Mouse (Mus musculus): ENCODE results near the gene Slc26a1. TPM values are rescaled to one million over a fixed set of nuclear protein-coding genes. Genes with fewer than 3 reads are reported as not detected.

The Slc26a1 gene
- polyA plus RNA-seq, 1 experiment = 0.89 TPM

- TF ChIP-seq GATA1 (IDR thresholded peaks at IDR 0.05; ENCODE audit: low read length) = no peak
These were observed 4.6 kb downstream of the Slc26a1 start for GRCm38 (mm10) chr5:108670785-108671184.

GRCm38 (mm10) chr5:108669986-108670385 lies 5.4 kb downstream of the Slc26a1 start:
- no peak for TF ChIP-seq GATA1 (IDR thresholded peaks at IDR 0.05; ENCODE audit: low read length)

- no peak for TF ChIP-seq GATA1 (IDR thresholded peaks at IDR 0.05; ENCODE audit: low read length)
These were observed 6.1 kb downstream of the Slc26a1 start, which contains the start of gene Dgkq for GRCm38 (mm10) chr5:108668977-108669936. Gene Dgkq (minus strand): TSS chr5:108669672.

- TF ChIP-seq GATA1 (IDR thresholded peaks at IDR 0.05; ENCODE audit: low read length) = no peak
These were observed 6.9 kb downstream of the Slc26a1 start for GRCm38 (mm10) chr5:108668387-108668932.

- no peak for TF ChIP-seq GATA1 (IDR thresholded peaks at IDR 0.05; ENCODE audit: low read length)
These were observed 8.0 kb downstream of the Slc26a1 start for GRCm38 (mm10) chr5:108667370-108667769.

GRCm38 (mm10) chr5:108665066-108665465 lies 10.3 kb downstream of the Slc26a1 start:
- TF ChIP-seq GATA1 (IDR thresholded peaks at IDR 0.05; ENCODE audit: low read length) = no peak

GRCm38 (mm10) chr5:108662772-108663171 lies 12.6 kb downstream of the Slc26a1 start:
- TF ChIP-seq GATA1 (IDR thresholded peaks at IDR 0.05; ENCODE audit: low read length) = no peak

GRCm38 (mm10) chr5:108660632-108661268 lies 14.6 kb downstream of the Slc26a1 start:
- TF ChIP-seq GATA1 (IDR thresholded peaks at IDR 0.05; ENCODE audit: low read length) = no peak

- TF ChIP-seq GATA1 (IDR thresholded peaks at IDR 0.05; ENCODE audit: low read length) = no peak
These were observed 15.4 kb downstream of the Slc26a1 start, which contains the start of gene Idua for GRCm38 (mm10) chr5:108659698-108660631. Gene Idua (plus strand): TSS chr5:108660331.

- TF ChIP-seq GATA1 (IDR thresholded peaks at IDR 0.05; ENCODE audit: low read length) = no peak
These were observed 16.8 kb downstream of the Slc26a1 start for GRCm38 (mm10) chr5:108658611-108659010.

GRCm38 (mm10) chr5:108657406-108657805 lies 18.0 kb downstream of the Slc26a1 start:
- no peak for TF ChIP-seq GATA1 (IDR thresholded peaks at IDR 0.05; ENCODE audit: low read length)

GRCm38 (mm10) chr5:108655891-108656650 lies 19.3 kb downstream of the Slc26a1 start:
- no peak for TF ChIP-seq GATA1 (IDR thresholded peaks at IDR 0.05; ENCODE audit: low read length)

- TF ChIP-seq GATA1 (IDR thresholded peaks at IDR 0.05; ENCODE audit: low read length) = no peak
These were observed 20.0 kb downstream of the Slc26a1 start for GRCm38 (mm10) chr5:108655381-108655780.

- TF ChIP-seq GATA1 (IDR thresholded peaks at IDR 0.05; ENCODE audit: low read length) = no peak
These were observed 20.9 kb downstream of the Slc26a1 start for GRCm38 (mm10) chr5:108654444-108654990.
